Mouse (Mus musculus) left cerebral cortex, postnatal 10 days (tissue): ENCODE measurements around the gene Plekhs1. TPM values are rescaled to one million over a fixed set of nuclear protein-coding genes. Genes with fewer than 3 reads are reported as not detected.
A peak's percentile ranks its signal among the peaks of the same experiment; 100 is the strongest.

ENCODE experiments used
- DNase-seq, 2 experiments: peaks; one replicate each; pipeline ENCODE4 v3.0.0; 2021 to 2022; ENCODE audit warnings: low spot score in 2 of 2, mixed read lengths in 1 of 2; ENCODE audit errors: extremely low spot score in 1 of 2
- intact Hi-C: fragments of 180-260 bp; cut with DNase I; formaldehyde crosslinking; loops from one replicate; pipeline ENCODE4 v1.15.1; 2025
- total RNA-seq, 2 experiments: library from RNA; stranded (reverse); gene quantifications; 2 replicates each; pipeline ENCODE4 v1.2.3; 2021

Plekhs1 gene
- 1 to 10 TPM in 1 of 2 experiments, under 1 TPM in 1; 0.97 to 1.2 TPM for total RNA-seq

GRCm38 (mm10) chr19:56461522-56462101, at the start of gene Plekhs1:
Gene Plekhs1, plus strand, starts transcription at chr19:56461640.
- intact Hi-C loops, result no loop called here
- DNase-seq, result no peak

- intact Hi-C loops, result no loop called here
- no peak for DNase-seq
These were observed 43.0 kb upstream of the Plekhs1 start for GRCm38 (mm10) chr19:56418404-56418803.

- intact Hi-C loops, result no loop called here
- DNase-seq, result no peak
These were observed 42.0 kb upstream of the Plekhs1 start for GRCm38 (mm10) chr19:56419452-56419851.

GRCm38 (mm10) chr19:56420345-56420744, 41.1 kb upstream of the Plekhs1 start:
- no peak for DNase-seq
- intact Hi-C loops, result loop anchor here (5.0 to 10.0 kb wide), 3 partner anchors 302 to 484 kb away; partner anchors contain the start of gene Adrb1

- intact Hi-C loops, result loop anchor here (5.0 to 10.0 kb wide), 3 partner anchors 300 to 482 kb away; partner anchors contain the start of gene Adrb1
- DNase-seq, result peak; percentile 86 to 89
These were observed 38.7 kb upstream of the Plekhs1 start for GRCm38 (mm10) chr19:56422476-56423338.

GRCm38 (mm10) chr19:56423370-56423769, 38.1 kb upstream of the Plekhs1 start:
- intact Hi-C loops, result loop anchor here (5.0 to 10.0 kb wide), 3 partner anchors 299 to 481 kb away; partner anchors contain the start of gene Adrb1
- DNase-seq, result no peak

- intact Hi-C loops, result loop anchor here (5.0 to 10.0 kb wide), 3 partner anchors 298 to 480 kb away; partner anchors contain the start of gene Adrb1
- no peak for DNase-seq
These were observed 36.6 kb upstream of the Plekhs1 start for GRCm38 (mm10) chr19:56424606-56425395.

GRCm38 (mm10) chr19:56425492-56425891, 35.9 kb upstream of the Plekhs1 start:
- DNase-seq, result no peak
- intact Hi-C loops, result loop anchor here (10.0 kb wide), 1 partner anchor 479 kb away; no protein-coding TSS in a partner anchor

GRCm38 (mm10) chr19:56430369-56430768, 31.1 kb upstream of the Plekhs1 start:
- intact Hi-C loops, result loop anchor here (5.0 kb wide), 1 partner anchor 127 kb away; no protein-coding TSS in a partner anchor
- DNase-seq, result no peak

GRCm38 (mm10) chr19:56432706-56433105, 28.7 kb upstream of the Plekhs1 start:
- intact Hi-C loops, result loop anchor here (5.0 kb wide), 1 partner anchor 125 kb away; no protein-coding TSS in a partner anchor
- no peak for DNase-seq

- intact Hi-C loops, result loop anchor here (5.0 kb wide), 1 partner anchor 124 kb away; no protein-coding TSS in a partner anchor
These were observed 27.9 kb upstream of the Plekhs1 start for GRCm38 (mm10) chr19:56433581-56433980.

GRCm38 (mm10) chr19:56436380-56436779, 25.1 kb upstream of the Plekhs1 start:
- intact Hi-C loops, result no loop called here
- no peak for DNase-seq

More at GRCm38 (mm10) chr19:56433581-56433980, 27.9 kb upstream of the Plekhs1 start:
- no peak for DNase-seq

GRCm38 (mm10) chr19:56438357-56439071, 22.9 kb upstream of the Plekhs1 start:
- no peak for DNase-seq
- intact Hi-C loops, result no loop called here

GRCm38 (mm10) chr19:56439072-56439434, 22.4 kb upstream of the Plekhs1 start:
- DNase-seq, result no peak
- intact Hi-C loops, result no loop called here

GRCm38 (mm10) chr19:56443445-56443844, 18.0 kb upstream of the Plekhs1 start:
- DNase-seq, result peak in 1 of 2 experiments; percentile 45
- intact Hi-C loops, result no loop called here

GRCm38 (mm10) chr19:56448784-56449183, 12.7 kb upstream of the Plekhs1 start:
- no peak for DNase-seq
- intact Hi-C loops, result no loop called here

GRCm38 (mm10) chr19:56449537-56449936, 11.9 kb upstream of the Plekhs1 start:
- intact Hi-C loops, result no loop called here
- DNase-seq, result no peak

- DNase-seq, result no peak
- intact Hi-C loops, result loop anchor here (2.0 kb wide), 1 partner anchor 20 kb away; no protein-coding TSS in a partner anchor
These were observed 10.5 kb upstream of the Plekhs1 start for GRCm38 (mm10) chr19:56450892-56451291.
